Mouse (Mus musculus) megakaryocyte, embryonic 14.5 days (primary cell): Measurements from ENCODE around the gene C2cd4b. TPM values are rescaled to one million over a fixed set of nuclear protein-coding genes. Genes with fewer than 3 reads are reported as not detected.

ENCODE experiments used
- H3K27me3 ChIP-seq: replicated peaks from 2 replicates; pipeline ENCODE3; 2012; ENCODE audit warnings: inconsistent platforms
- H3K36me3 ChIP-seq: replicated peaks from 2 replicates; pipeline ENCODE3; 2012; ENCODE audit warnings: low read length, inconsistent platforms, mixed read lengths
- H3K4me1 ChIP-seq: 2 replicates; pipeline ENCODE4 v1.6.1; 2012; ENCODE audit warnings: inconsistent platforms
- H3K4me3 ChIP-seq: replicated peaks from 2 replicates; pipeline ENCODE3; 2012; ENCODE audit warnings: moderate library complexity, mild to moderate bottlenecking, inconsistent platforms
- H3K9me3 ChIP-seq: 2 replicates; pipeline ENCODE4 v1.6.1; 2012; ENCODE audit warnings: inconsistent platforms
- FLI1 ChIP-seq: IDR thresholded peaks from 2 replicates; pipeline ENCODE4 v1.6.1; 2012; ENCODE audit warnings: low read length, inconsistent platforms, mixed read lengths
- GATA1 ChIP-seq: IDR thresholded peaks from 3 replicates; pipeline ENCODE4 v1.6.1; 2012; ENCODE audit warnings: mixed read lengths, low read length, inconsistent platforms, borderline replicate concordance
- polyA plus RNA-seq: library from polyadenylated mRNA; stranded (reverse); fragments of >175 nt; gene quantifications from 2 replicates; pipeline ENCODE4 v1.2.3, GENCODE M21; 2012; ENCODE audit warnings: low replicate concordance; ENCODE audit not compliant: insufficient read depth

The C2cd4b gene
- polyA plus RNA-seq: not detected in 2 replicates

- no peak for TF ChIP-seq GATA1
- no peak for TF ChIP-seq FLI1
- H3K4me3 ChIP-seq: no peak within 1 kb of the TSS
- H3K27me3 ChIP-seq: peaks cover 51% of the 10 kb centered on the region
- peaks cover 18% of the 10 kb centered on the region for H3K9me3 ChIP-seq
- no peaks in the 10 kb centered on the region for H3K36me3 ChIP-seq
- H3K4me1 ChIP-seq: 0 out of 2 replicates have a peak, but pooled peaks cover 3% of the 10 kb centered on the region
Observed at GRCm38 (mm10) chr9:67759163-67759955, at the start of gene C2cd4b. Gene C2cd4b (plus strand): TSS chr9:67759437.

GRCm38 (mm10) chr9:67711051-67711877 lies 48.0 kb upstream of the C2cd4b start:
- Histone ChIP-seq H3K4me1 (no peaks in the 10 kb centered on the region), H3K4me3 (no peak overlapping the region), H3K9me3 (no peaks in the 10 kb centered on the region), H3K27me3 (peaks cover 3% of the 10 kb centered on the region), H3K36me3 (no peaks in the 10 kb centered on the region)
- no peak for TF ChIP-seq GATA1
- no peak for TF ChIP-seq FLI1

DNA sequence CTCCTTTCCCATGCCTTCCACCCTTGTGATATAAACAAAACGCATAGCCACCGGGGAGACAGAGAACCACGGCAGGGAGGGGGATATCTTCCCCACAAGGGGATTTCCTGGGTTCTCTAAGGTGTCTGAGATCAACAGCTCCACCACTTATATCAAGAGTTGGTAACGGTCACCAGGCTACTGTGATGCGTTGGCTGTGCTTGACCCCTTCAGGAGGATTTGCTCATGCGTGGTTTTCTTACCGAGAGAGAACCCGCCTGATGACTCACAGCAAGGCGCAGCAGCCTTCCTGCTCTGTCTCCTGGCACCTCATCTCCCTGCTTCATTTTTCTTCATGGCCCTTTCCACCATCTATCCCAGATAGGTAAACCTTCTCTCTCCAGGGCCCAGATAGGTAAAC lies 47.1 kb upstream of the C2cd4b start:
- Histone ChIP-seq H3K27me3 (peaks cover 3% of the 10 kb centered on the region), H3K36me3 (no peaks in the 10 kb centered on the region), H3K9me3 (no peaks in the 10 kb centered on the region), H3K4me3 (no peak overlapping the region), H3K4me1 (no peaks in the 10 kb centered on the region)
- no peak for TF ChIP-seq GATA1
- TF ChIP-seq FLI1: no peak

DNA sequence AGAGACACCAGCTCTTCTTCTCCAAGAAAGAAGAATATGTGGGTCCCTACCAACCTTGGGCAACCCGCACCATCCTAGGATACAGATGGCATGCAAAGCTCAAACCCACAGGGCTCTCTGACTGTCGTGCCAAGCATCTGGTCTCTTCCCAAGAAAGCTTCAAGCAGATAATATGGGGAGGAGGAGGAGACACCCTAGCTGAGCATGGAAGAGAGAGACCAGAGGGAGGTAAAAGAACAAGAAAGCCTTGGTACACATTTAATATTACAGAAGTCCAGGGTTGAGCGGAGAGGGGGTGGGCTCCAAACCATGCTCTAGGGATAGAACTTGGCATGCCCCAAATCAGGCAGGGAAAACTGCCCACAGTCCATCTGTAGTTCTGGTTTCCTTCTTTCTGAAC lies 42.2 kb upstream of the C2cd4b start:
- TF ChIP-seq GATA1 (no peak), FLI1 (no peak)
- H3K9me3 ChIP-seq: no peaks in the 10 kb centered on the region
- H3K27me3 ChIP-seq: no peaks in the 10 kb centered on the region
- H3K36me3 ChIP-seq: no peaks in the 10 kb centered on the region
- no peak overlapping the region for H3K4me3 ChIP-seq
- no peaks in the 10 kb centered on the region for H3K4me1 ChIP-seq

GRCm38 (mm10) chr9:67718596-67718995 lies 40.6 kb upstream of the C2cd4b start:
- H3K27me3 ChIP-seq: no peaks in the 10 kb centered on the region
- 0 out of 2 replicates have a peak, but pooled peaks cover 3% of the 10 kb centered on the region for H3K4me1 ChIP-seq
- no peaks in the 10 kb centered on the region for H3K9me3 ChIP-seq
- TF ChIP-seq FLI1 (no peak), GATA1 (no peak)
- no peaks in the 10 kb centered on the region for H3K36me3 ChIP-seq
- H3K4me3 ChIP-seq: no peak overlapping the region

GRCm38 (mm10) chr9:67720150-67720549 lies 39.1 kb upstream of the C2cd4b start:
- no peaks in the 10 kb centered on the region for H3K36me3 ChIP-seq
- TF ChIP-seq FLI1 (no peak), GATA1 (no peak)
- H3K4me3 ChIP-seq: no peak overlapping the region
- H3K9me3 ChIP-seq: no peaks in the 10 kb centered on the region
- 0 out of 2 replicates have a peak, but pooled peaks cover 3% of the 10 kb centered on the region for H3K4me1 ChIP-seq
- peaks cover 2% of the 10 kb centered on the region for H3K27me3 ChIP-seq

DNA sequence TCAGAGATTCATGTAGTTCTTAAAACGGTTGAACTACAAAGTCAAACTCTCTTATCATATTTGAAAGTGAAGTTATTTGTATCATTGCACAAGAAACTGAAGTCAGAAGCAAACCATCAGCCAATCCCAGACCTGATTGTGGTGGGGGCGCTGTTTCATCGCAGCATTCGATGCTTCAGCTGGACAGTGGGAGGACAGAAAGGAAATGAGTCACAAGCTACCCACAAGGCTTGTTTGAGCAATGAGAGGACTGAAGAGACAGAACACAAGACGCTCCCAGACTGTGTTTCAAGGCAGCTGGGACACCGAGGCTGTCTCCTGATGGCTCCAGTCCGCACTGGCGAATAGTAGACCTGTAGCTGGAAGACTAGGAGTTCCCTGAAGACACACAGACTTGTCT lies 36.9 kb upstream of the C2cd4b start:
- Histone ChIP-seq H3K27me3 (peaks cover 5% of the 10 kb centered on the region), H3K4me3 (no peak overlapping the region), H3K9me3 (no peaks in the 10 kb centered on the region), H3K4me1 (0 out of 2 replicates have a peak, but pooled peaks cover 3% of the 10 kb centered on the region), H3K36me3 (no peaks in the 10 kb centered on the region)
- no peak for TF ChIP-seq FLI1
- no peak for TF ChIP-seq GATA1

GRCm38 (mm10) chr9:67725196-67725595 lies 34.0 kb upstream of the C2cd4b start:
- Histone ChIP-seq H3K9me3 (no peaks in the 10 kb centered on the region), H3K36me3 (no peaks in the 10 kb centered on the region)
- no peak for TF ChIP-seq GATA1
- TF ChIP-seq FLI1: no peak

DNA sequence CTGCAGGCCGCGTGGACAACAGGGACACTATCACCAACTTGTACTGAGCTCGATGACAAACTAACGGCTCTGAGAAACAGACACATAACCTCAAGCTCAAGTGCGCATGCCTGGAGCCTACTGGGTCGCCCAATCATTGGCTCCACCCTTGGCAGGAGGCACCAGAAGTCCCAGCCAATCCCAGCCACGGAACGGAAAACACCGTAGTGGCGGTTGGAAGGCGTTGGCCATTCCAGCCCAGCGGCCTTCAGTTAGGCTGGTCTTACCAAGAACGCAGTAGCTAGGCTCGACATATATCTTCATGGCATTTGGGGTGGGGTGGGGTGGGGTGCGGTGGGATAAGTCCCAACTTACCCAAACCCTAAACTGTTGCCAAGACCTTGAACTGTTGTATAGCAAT lies 25.5 kb upstream of the C2cd4b start:
- no peak for TF ChIP-seq FLI1
- TF ChIP-seq GATA1: no peak
- peaks cover 3% of the 10 kb centered on the region for H3K27me3 ChIP-seq
- no peak overlapping the region for H3K4me3 ChIP-seq
- no peaks in the 10 kb centered on the region for H3K9me3 ChIP-seq
- no peaks in the 10 kb centered on the region for H3K36me3 ChIP-seq
- H3K4me1 ChIP-seq: no peaks in the 10 kb centered on the region

More at GRCm38 (mm10) chr9:67725196-67725595, 34.0 kb upstream of the C2cd4b start:
- Histone ChIP-seq H3K4me1 (0 out of 2 replicates have a peak, but pooled peaks cover 3% of the 10 kb centered on the region), H3K27me3 (peaks cover 8% of the 10 kb centered on the region), H3K4me3 (no peak overlapping the region)

GRCm38 (mm10) chr9:67735426-67735825 lies 23.8 kb upstream of the C2cd4b start:
- Histone ChIP-seq H3K4me3 (no peak overlapping the region), H3K9me3 (no peaks in the 10 kb centered on the region), H3K4me1 (no peaks in the 10 kb centered on the region), H3K36me3 (no peaks in the 10 kb centered on the region), H3K27me3 (no peaks in the 10 kb centered on the region)
- no peak for TF ChIP-seq FLI1
- TF ChIP-seq GATA1: no peak
